Mouse (Mus musculus) ES-CJ7 (cell line): ENCODE measurements around the gene Acnat1.
A peak's percentile ranks its signal among the peaks of the same experiment; 100 is the strongest.
"Not testable (repeated sequence)": the region's sequence is repeated elsewhere in the genome, so short reads cannot be mapped to it uniquely, and the experiment has no call there.

Experiments
- DNase-seq: peaks from one replicate; pipeline ENCODE4 v3.0.0; 2011; ENCODE audit warnings: low read depth, low spot score

Gene Acnat1

DNA sequence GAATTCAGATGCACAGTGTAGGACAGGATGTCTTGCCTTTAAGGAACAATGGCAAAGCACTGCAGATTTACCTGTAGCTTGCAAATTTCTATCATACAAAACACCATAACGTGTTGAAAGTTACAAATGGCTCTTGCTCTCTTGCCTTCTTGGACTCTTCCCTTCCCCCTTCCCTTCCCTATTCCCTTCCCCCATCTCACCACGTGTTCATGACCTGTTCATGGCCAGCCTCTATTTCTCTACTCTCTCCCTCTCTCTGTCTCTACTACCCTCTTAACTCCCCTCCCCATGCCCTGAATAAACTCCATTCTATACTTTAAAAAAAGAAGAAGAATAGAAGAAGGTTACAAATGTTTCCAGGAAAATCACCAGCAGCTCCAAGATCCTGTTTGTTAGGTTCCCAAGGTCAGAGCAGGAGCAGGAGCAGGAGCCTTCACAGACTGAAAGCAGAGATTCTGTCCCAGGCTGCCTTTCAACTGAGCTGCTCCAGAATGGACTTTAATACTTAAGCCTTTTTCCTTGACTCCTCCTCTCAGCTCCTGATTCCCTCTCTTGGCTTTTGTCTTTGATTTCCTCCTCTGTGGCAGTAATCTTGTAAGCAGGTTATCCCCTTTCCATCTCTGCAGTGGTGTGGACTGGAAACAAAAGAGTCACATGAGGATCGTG, at the start of gene Acnat1:
Gene Acnat1 (minus strand): TSS at position 478 of the 666 bp plus-strand sequence.
- no peak for DNase-seq

GRCm38 (mm10) chr4:49522576-49522975, 48.9 kb upstream of the Acnat1 start:
- no peak for DNase-seq

GRCm38 (mm10) chr4:49521346-49521745, 47.6 kb upstream of the Acnat1 start:
- no peak for DNase-seq

DNA sequence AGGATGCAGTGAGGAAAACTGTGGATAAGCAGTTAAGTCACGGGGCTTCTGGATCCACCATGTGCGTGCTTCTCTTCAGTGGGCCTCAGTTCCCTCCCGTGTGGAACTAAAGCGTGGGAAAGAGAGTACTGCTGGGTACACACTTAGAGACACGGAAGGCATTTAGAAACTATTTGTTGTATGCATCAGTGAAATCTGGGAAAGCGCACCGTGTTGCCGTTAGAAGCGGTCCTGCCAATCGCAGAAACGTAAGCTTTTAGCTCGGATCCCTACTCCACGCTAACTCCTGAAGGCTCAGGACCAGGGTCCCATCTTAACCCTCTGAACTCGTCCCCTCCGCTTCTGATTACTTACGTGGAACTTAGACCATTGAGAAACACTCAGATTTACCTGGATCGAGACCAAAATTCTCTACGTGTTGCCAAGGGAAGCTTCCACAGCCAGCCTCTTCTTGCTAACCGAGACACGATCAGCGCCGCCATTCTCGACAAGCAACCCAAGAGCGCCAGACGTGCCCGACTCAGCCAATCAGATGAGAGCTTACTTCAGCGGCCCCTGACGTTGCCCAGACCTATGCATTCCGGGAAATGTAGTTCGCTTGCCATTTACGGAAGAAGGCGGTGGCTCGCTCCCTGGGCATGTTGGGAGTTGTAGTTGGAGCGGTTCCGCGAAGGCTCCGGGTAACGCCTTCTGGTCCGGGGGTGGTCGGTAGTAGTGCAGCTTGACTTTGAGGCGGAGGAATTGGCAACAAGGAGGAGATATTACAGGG, 47.0 kb upstream of the Acnat1 start, which contains the start of the genes Mrpl50 and Zfp189:
Gene Mrpl50 (minus strand): TSS at position 522 of the 769 bp plus-strand sequence.
Gene Zfp189 (plus strand): TSS at position 605 of the 769 bp plus-strand sequence.
- peak; percentile 98 for DNase-seq

DNA sequence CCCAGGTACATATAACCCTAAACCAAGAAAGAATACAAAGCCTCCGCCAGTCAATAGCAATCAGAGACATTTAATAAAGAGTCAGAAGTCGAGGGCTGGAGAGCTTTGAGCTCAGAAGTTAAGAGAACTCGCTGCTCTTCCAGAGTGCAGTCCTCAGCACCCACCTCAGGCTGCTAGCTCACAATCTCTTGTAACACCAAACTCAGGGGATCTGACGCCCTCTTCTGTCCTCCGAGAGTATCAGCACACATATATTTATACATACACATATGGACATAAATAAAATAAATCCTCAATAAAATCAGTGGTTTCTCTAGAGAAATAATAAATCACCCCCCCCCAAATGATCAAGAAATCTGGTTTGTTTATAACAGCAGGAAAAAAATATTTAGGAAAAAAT, 45.8 kb upstream of the Acnat1 start:
- peak; percentile 87 for DNase-seq

DNA sequence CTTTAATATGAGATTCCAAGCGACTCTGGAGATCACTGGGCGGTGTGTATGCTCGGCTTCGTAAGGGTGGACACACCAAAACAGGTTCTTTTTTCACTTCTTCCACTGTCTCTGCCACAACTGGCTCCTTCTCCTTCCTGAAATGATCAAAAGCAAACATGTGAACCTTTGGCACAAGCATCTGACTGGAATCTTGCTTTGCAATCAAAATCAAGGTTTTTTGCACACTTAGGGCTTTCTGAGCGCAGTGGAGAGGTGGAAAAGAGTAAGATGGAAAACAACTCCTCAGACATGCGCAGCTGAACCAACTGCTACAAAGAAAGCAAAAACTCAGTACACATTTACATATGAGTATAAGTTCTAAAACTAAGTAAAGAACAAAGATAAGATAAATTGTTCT, 40.7 kb upstream of the Acnat1 start:
- DNase-seq = no peak

- no peak for DNase-seq
These were observed 38.9 kb upstream of the Acnat1 start for GRCm38 (mm10) chr4:49512636-49513035.

GRCm38 (mm10) chr4:49510236-49510835, 36.6 kb upstream of the Acnat1 start:
- not testable (repeated sequence) for DNase-seq

DNA sequence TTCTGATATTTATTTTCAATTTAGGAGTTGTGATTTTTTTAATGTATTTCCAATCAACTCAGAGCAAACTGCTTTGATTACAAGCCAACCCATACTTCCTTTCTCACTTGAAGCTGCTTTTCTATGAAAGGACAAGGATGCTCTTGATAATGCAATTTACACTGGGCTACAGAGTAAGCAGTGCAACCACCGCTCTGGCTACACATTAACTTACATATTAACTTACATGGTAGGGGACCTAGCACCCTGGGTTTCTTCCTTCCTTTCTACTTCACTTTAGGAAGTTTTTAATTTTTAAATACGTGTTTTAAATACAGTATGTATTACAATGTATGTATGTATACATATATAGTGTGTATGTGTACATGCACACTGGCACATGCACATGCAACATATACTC, 35.5 kb upstream of the Acnat1 start:
- DNase-seq = no peak

DNA sequence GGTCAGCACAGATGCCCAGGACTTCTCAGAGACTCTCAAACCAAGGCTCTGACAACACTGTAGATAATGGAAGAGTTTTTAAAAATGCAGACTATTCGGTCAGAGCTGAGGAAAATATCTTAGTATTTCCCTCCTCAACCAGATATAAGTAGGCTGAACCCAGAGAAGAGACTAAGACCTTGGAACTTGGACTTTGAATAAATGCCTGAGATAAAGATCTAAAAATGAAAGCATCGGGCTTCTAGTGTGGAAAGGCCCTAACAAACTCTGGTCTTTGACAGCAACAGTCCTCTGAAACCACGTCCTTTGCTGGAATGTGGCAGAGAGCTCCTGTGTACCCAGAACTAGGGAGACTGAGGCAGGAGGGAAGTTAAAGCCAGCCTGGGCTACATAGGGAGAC, 32.7 kb upstream of the Acnat1 start, which contains the start of gene Baat:
Gene Baat (minus strand): TSS at position 172 of the 400 bp plus-strand sequence.
- no peak for DNase-seq

DNA sequence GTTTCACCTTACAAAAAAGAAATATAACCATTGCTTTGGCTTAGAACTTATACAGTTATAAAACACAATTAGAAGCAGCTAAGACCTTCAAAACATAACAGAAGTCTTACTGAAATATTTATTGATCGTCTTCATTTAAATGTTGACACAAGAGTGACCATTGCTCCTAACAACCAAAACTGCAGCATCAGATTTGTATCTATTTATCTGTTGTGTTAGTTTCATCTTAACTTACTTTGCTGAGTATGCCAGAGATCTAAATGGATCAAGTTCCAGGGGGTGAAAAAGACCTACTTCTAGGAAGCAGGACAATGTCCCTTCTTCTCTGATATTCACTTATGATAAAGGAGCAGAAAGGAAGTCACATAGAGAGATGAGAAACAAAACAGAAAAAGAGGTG, 29.9 kb upstream of the Acnat1 start:
- DNase-seq = no peak

DNA sequence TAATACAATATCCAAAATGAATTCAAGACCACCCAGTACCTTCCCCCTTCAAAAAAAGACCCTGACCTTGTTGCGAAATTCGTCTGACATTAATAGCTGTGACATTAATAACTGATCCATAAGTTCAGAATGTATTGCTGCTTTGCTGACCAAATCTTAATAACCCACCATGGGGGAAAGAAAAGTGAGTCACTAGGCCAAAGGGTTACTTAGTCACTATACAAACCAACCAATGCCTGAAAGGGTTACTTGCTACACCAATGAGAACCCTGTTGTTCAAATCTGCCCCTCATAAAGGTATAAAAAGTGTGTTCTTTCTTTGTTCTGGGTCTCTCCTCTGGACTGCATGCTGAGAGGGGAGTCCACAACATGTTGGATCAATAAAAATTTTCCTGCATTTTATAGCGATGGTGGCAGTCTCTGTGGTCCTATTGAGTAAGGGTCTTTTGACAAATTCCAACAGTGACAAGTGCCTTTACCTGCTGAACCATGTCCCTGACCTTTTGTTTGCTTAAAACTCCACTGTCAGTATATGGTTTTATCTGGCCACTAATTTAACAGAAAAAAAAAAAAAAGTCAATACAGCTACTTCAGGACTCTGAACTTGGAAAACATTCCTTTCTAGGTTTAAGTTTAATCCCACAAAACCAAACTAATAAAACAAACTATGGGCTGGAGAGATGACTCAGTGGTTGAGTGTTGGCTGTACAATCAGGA, 12.4 kb upstream of the Acnat1 start:
- DNase-seq = not testable (repeated sequence)

DNA sequence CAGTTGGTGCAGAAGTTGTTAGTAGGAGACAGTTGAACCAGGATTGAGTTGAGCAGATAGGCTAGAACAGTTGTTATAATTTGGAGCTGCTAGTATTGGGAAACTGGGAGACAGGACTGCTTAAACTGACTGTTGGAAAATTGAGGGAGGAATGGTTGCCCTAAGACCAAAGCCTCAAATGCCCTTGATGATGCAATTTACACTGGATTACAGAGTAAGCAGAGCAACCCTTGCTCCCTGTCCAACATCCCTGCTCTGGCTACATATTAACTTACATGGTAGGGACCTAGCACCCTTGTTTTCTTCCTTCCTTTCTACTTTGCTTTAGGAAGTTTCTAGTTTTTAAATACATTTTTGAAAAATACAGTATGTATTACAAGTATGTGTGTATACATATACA, 11.7 kb upstream of the Acnat1 start:
- DNase-seq = no peak

- DNase-seq = no peak
These were observed 7.2 kb upstream of the Acnat1 start for GRCm38 (mm10) chr4:49480896-49481295.

- DNase-seq = no peak
These were observed 6.5 kb upstream of the Acnat1 start for GRCm38 (mm10) chr4:49480104-49480760.

DNA sequence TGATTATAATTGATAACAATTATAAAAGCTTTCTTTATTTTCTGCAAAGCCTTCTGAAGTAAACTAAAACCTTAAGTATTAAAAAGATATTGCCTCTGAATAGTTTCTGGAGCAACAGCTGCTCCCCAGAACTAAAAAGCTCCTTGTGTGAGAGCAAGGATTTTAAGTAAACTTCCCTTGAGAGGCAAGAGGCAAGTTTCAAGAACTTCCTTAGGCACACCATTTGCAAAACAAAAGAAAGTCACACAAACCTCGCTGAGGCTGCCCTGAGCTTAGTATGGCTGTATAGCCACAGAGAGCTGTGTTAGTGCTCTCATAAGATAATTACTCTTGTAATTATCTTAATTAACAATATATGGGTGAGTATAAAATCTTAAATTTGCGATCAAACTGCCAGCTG, 5.3 kb upstream of the Acnat1 start:
- DNase-seq = peak; percentile 35

DNA sequence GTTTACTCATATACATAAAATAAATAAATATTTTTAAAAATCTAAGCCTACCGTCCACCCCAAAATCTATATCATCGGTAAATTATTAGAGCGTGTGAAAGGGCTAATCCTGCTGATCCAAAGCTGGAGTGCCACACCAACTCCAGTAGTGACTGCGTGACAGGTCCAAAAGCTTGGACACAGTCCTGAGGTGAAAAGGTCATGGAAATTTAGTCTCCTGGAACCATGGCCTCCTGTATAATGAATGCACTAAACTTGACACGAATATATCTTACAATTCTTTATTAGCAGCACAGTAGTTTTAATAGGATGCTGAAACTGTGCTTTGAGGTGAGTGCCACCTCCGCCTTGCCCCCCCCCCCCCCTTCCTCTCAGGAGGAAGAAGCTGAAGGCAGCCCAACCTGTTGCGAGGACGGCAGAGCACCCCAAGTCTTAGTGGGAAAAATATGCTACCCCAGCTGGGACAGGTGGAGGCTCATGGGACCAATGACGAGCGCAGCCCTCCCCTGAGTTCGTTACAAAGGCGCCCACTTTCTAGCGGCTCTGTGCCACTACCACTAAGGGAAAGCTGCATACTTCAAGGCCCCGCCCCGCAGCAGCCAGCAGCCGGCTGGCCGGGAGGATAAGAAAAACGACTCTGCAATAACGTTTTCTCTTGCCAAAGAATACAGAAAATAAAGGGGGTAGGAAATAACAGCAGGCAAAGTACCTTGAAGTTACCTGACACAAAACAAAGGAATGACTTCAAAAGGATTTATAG, 4.6 kb upstream of the Acnat1 start:
- no peak for DNase-seq

DNA sequence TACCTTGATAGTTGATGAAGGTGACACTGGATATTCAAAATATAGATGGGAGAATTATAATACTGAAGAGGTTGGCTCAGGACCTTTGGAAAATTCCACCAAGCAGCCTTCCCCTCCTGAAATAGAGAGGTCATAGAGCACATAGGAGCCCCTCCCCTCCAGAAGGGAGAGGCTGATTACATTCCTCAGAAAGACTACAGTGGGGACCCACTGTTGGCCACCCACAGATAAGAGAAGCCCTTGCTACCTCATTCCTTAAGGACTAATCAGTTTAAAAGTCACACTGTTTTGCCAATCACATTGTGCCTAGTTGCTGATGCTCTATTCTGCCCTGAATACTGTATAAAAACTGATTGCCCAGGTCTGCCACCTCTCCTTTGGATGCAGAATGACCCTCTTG, 871 bp upstream of the Acnat1 start:
- DNase-seq = no peak

DNA sequence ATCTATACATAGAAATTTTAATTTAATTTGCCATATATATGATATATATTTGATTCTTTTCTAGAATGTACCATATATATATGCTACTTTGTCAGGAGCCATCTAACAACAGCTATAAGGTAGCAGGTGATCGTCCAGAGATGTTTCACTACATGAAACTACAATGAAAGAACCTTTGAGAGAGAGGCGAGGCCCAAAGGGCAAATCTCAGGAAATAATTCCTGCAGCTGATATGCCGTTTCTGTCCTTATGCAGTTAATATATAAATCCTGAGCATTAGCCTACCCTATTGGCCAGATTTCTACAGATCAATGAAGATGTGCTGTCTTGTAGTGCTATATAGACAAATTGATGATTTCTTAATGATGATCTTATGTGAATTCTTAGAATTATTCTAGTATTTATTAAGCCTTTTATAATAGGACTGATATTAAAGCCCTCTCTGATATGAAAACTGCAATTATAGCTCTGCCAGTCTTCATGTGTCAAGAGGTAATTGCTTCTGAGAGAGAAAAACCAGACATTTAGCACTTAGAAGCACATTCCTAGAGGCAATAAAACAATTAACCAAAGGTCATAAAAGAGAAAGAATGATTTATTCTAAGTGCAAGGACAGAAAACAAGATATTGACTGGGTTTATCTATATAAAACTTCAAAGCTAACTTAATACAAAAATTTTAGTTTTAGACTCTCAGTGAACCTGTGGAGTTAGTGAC, 4.1 kb downstream of the Acnat1 start:
- DNase-seq = no peak

DNA sequence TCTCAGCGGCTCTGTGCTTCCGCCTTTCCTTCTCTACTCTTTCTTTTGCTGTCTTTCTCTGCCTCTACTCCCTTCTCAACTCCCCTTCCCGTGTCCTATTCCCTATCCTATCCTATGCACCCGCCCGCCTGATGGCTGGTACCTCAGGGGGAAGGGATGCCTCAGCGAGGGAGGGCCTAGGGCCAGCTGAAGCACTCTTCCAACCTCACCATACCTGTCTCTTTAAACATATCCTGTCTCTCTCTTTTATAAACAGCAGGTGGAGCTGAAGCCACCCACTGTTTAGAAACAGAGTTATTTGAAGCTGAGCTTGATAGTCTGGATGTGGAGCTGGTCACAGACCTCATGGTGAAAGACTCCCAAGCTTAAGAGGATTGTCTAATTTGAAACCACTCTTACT, 6.4 kb downstream of the Acnat1 start:
- peak; percentile 69 for DNase-seq
